Mouse (Mus musculus): ENCODE data around the gene Nlrc5.

- TF ChIP-seq POLR2A (IDR thresholded peaks at IDR 0.05; ENCODE audit: borderline replicate concordance, extremely low read depth, low read depth, low read length) = no peak
- no peak for TF ChIP-seq CTCF (IDR thresholded peaks at IDR 0.05; ENCODE audit: insufficient read depth, low read length)
Observed at GRCm38 (mm10) chr8:94540025-94540424, 105.9 kb downstream of the Nlrc5 start.
